Mouse (Mus musculus) CH12F3 (cell line): ENCODE measurements around the gene Map2.

Experiments
- in situ Hi-C: fragments of 300-500 bp; cut with MboI; formaldehyde crosslinking; loops from 2 replicates; pipeline ENCODE4 v1.14.3; 2020; ENCODE audit warnings: low sequenced_read_pairs

Map2 gene

GRCm38 (mm10) chr1:66386751-66387452 is 211.8 kb downstream of the Map2 start:
- in situ Hi-C loops = no loop called here

GRCm38 (mm10) chr1:66388561-66388960 is 213.5 kb downstream of the Map2 start:
- in situ Hi-C loops = no loop called here

GRCm38 (mm10) chr1:66394944-66395637 is 220.0 kb downstream of the Map2 start:
- in situ Hi-C loops = no loop called here

DNA sequence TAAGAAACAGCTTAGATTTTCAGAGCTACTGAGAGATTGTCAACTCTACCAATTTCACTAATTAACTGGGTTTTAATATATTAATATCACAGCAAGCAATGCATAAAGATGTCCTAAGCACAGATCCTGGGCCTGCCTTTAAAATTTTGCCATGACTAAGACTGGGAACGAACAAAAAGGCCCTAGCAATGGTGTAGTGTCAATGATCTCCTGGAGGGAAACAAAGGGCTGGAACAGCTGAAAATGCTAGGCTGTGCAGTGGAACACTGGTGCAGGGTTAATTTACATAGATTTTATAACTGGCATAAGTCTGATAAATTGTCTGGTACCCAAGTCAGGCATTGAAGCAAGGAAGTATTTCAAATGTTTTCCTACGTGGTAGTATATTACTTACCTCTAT is 220.8 kb downstream of the Map2 start:
- in situ Hi-C loops = no loop called here

- in situ Hi-C loops = no loop called here
Observed at GRCm38 (mm10) chr1:66401902-66402301, 226.8 kb downstream of the Map2 start.

GRCm38 (mm10) chr1:66407270-66407967 is 232.3 kb downstream of the Map2 start:
- in situ Hi-C loops = no loop called here

- in situ Hi-C loops = no loop called here
Observed at GRCm38 (mm10) chr1:66418360-66418759, 243.3 kb downstream of the Map2 start.

DNA sequence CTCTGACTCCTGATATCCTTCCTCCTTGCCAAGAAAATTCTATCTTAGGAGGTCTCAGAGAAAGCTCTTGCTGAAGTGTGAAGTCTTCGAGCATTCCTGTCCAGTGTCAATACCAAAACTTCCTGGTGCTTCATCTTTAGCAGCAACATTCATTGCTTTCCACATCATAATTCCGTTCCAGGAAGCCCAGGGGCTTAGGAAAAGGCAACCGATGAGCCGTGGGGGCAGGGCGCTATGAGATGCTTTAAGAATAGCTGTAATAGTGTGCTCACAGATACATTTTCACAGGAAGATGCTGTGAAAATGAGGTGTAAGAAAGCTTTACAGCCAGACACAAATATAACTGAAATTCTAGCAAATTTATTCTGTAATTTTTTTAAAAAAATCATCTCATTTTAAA is 251.0 kb downstream of the Map2 start:
- in situ Hi-C loops = no loop called here

GRCm38 (mm10) chr1:66430962-66431361 is 255.9 kb downstream of the Map2 start:
- in situ Hi-C loops = no loop called here

DNA sequence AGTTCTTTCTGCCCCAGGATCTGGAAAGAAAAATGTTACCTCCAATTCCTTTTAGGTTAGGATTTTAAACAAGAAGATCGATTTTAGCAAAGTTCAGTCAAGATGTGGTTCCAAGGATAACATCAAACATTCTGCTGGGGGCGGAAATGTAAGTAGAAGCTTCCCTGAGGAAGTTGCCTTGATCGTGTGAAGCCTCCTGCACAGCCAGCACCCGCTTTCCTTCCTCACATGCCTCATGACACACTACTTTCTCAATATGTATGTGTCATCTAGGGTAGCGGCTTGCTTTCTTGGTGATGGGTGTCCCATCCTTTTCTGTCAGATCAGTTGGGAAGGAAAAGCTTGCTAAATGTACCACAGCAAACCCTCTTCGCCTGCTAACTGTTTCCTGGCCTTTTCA is 256.4 kb downstream of the Map2 start:
- in situ Hi-C loops = no loop called here

DNA sequence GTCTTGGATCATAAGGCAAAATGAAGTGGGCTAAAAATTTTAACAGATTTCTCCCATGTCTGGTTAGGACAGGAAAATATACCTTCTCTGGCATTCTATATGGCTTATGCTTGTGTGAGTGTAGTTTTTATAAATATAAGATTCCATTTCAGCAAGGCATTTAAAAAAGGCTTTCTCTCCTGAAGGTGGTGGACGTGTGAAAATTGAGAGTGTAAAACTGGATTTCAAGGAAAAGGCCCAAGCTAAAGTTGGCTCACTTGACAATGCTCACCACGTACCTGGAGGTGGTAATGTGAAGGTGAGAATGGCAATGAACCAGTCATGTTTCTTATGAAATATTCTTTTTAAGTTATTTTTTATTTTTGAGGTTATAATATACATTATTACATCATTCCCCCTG is 263.0 kb downstream of the Map2 start:
- in situ Hi-C loops = no loop called here

DNA sequence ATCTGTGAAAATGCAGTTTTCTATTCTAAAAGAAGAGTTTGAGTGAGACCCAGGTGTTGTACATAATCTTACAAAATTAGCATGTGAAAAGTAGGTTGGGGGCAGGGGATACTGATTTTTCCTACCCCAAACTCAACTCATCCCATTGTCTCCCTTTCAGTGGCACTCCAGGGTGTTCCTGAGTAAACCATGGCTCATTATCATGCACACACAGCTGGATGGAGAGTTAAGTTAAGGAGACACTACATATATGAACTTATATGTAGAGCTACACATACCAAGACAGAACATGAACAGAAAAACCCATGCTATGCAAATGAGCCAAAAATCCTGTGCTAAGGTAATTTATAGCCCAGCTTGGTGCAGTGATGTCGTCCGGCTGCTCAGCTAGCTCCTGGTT is 267.8 kb downstream of the Map2 start:
- in situ Hi-C loops = no loop called here

- in situ Hi-C loops = no loop called here
Observed at GRCm38 (mm10) chr1:66449471-66449870, 274.4 kb downstream of the Map2 start.

DNA sequence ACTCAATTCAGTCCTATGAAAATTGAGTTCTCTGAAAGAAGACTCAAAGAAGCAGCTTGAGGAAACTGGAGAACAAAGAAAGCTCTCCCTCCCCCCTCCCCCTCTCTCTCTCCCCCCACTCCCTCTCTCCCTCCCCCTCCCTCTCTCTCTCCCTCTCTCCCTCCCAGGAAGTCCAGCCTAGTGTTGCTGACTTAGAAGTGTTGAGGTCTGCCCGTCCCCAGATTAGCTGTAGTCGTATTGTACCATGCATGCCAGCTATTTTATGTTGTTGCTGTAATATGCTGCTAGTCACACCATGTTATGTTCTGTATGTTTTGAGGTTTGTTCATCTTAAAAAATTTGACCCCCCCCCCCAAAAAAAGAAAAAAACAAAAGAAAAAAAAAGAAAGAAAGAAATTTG is 281.5 kb downstream of the Map2 start:
- in situ Hi-C loops = no loop called here

GRCm38 (mm10) chr1:66457747-66458146 is 282.7 kb downstream of the Map2 start:
- in situ Hi-C loops = no loop called here

- in situ Hi-C loops = no loop called here
Observed at GRCm38 (mm10) chr1:66459394-66459793, 284.3 kb downstream of the Map2 start.

DNA sequence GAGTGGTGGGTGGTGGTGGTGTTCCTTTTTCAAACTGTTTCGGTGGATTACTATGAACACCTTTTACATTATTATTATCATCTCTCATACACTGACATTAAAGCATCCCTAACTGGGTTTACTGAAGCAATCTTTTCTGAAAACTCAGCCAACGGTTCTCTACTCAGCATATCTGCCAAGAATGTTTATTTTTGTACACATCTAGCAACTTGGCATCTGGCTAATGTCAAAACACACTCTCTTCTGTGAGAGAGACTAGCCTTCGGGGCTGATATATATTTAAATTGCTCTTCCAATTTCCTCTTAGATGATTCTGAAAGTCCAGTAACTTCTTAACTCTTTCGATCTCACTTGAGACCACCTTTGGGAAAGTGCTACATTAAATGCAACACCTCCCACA is 285.8 kb downstream of the Map2 start:
- in situ Hi-C loops = no loop called here

DNA sequence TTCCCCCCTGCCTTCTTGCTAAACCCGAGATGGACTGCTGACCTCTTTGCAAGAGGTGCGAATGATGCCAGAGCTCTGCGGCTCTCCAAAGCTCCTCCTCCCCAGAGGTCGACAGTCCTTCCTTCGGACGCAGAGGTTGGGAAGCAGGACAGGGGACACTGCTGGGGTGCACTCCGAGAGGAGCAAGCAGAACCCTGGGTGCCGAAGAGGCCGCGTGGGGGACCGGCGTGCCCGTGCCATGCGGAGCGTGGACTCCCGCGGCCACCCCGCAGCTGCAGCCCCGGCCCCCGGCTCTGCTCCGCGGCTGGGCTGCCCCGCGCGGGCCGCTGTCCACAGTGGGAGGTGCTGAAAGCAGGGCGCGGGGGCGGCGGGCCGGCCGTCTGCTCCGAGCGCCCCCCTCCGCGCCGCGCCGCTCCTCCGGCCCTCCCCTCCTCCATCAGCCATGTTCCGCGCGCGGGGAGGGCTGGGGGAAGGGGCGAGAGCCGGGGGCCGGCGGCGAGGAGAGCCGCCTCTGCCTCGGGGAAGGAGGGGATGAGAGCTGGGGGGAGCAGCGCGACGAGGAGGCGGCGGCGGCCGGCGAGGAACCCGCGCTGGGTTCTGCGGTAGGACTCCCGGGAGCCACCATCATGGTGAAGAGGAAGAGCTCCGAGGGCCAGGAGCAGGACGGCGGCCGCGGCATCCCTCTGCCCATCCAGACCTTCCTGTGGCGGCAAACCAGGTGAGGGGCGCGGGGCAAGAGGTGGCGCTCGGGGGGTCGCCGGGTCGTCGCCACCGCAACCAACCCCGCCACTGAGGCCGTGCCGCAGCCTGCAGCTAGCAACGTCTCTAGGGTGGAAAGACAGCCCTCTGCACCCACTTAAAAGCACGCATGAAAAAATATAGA is 293.0 kb downstream of the Map2 start, which contains the start of gene Unc80:
Unc80 (plus strand) TSS at position 547 of the 883 bp plus-strand sequence.
- in situ Hi-C loops = no loop called here

- in situ Hi-C loops = no loop called here
Observed at GRCm38 (mm10) chr1:66468704-66469020, 293.6 kb downstream of the Map2 start.

- in situ Hi-C loops = no loop called here
Observed at GRCm38 (mm10) chr1:66482751-66483150, 307.7 kb downstream of the Map2 start.
